Mouse (Mus musculus) left cerebral cortex, adult 2 months (tissue): Measurements from ENCODE around the gene Abhd2. TPM values are rescaled to one million over a fixed set of nuclear protein-coding genes. Genes with fewer than 3 reads are reported as not detected.

Source experiments
- DNase-seq, 2 experiments: peaks; one replicate each; pipeline ENCODE4 v3.0.0; 2021 to 2022; ENCODE audit warnings: low spot score in 2 of 2, mixed read lengths in 1 of 2; ENCODE audit errors: extremely low spot score in 1 of 2
- H3K27ac ChIP-seq: fragments of 200-600 bp; 2 replicates; pipeline ENCODE4 v1.8.1; 2022
- H3K4me3 ChIP-seq: fragments of 200-600 bp; 2 replicates; pipeline ENCODE4 v1.8.1; 2022
- CTCF ChIP-seq: fragments of 200-600 bp; IDR thresholded peaks from 2 replicates; pipeline ENCODE4 v1.8.1; 2022; ENCODE audit warnings: antibody characterized with exemption, mild to moderate bottlenecking, moderate library complexity
- intact Hi-C: fragments of 180-260 bp; cut with DNase I; formaldehyde crosslinking; loops from one replicate; pipeline ENCODE4 v1.15.1; 2025
- total RNA-seq, 2 experiments: library from RNA; stranded (reverse); gene quantifications; 2 replicates each; pipeline ENCODE4 v1.2.3; 2021

Abhd2 gene
- total RNA-seq, 2 experiments from 2014 or later: 103 to 116 TPM

DNA sequence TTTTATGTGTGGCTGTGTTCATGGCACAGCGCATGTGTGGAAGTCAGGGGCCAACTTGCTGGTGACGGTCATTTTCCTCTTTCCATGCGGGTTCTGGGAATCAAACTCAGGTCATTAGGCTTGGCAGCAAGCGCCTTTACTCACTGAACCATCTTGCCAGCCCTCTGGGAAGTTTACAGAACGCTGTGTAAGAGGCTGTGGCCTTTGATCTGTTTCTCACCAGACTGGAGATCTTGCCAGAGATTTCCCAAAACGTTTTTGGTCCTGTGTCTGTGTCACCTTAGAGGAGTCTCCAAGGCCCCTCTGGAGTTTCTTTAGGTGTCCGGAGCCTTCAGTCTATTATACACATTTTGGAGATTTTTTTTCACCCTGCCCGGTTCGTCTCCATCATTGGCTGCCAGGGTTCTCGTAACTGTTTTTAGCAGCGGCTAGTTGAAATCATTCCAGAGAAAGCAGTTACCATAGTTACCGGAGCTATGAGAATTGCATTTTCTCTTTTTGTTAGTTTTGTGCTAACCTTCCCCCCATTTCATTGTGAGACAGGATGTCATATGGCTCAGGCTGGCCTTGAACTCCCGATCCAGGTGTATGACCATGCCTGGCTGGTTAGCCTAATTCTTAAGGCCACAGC is 22.3 kb downstream of the Abhd2 start:
- TF ChIP-seq CTCF: no peak
- intact Hi-C loops: no loop called here
- Histone ChIP-seq H3K4me3 (no peak overlapping the region), H3K27ac (peak overlapping the region; percentile 51)
- no peak for DNase-seq

DNA sequence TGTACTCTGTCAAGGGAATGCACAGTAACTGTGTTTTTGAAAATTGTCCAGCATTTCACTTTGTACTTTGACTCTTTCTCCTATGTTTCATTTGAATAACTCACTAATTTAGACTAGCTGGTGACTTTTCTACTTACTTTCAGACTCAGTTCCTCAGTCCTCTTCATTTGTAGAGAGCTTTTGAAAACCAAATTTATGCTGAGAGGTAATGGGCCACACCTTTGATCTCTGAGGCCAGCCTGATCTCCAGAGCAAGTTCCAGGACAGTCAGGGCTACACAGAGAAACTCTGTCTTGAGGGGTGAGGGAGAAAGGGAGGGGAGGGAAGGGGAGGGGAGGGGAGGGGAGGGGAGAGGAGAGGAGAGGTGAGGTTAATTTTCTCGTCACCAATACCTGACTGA is 25.7 kb downstream of the Abhd2 start:
- DNase-seq: no peak
- TF ChIP-seq CTCF: no peak
- intact Hi-C loops: no loop called here
- no peak overlapping the region for H3K4me3 ChIP-seq
- no peak overlapping the region; the same call in 1 of the 2 replicates for H3K27ac ChIP-seq

DNA sequence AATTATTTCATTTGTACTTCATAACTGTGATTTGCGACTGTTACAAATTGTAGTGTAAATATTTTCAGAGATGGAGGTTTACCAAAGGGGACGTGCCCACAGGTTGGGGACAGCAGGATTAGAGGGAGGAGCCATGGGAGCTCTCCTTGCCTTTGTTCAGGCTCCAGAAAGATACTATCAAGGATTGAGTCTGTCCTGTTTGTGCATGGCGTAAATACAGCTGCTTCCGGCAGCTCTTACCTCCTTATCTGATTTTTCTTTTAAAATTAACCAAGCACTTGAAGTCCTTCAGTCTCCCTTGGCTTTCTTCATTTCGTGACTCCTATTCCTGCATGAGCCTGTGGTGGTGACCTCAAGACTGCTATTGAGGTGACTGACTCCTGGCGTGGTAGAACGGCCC is 26.5 kb downstream of the Abhd2 start:
- H3K4me3 ChIP-seq: no peak overlapping the region
- no peak for TF ChIP-seq CTCF
- no peak for DNase-seq
- intact Hi-C loops: no loop called here
- peak overlapping the region; percentile 71 for H3K27ac ChIP-seq

DNA sequence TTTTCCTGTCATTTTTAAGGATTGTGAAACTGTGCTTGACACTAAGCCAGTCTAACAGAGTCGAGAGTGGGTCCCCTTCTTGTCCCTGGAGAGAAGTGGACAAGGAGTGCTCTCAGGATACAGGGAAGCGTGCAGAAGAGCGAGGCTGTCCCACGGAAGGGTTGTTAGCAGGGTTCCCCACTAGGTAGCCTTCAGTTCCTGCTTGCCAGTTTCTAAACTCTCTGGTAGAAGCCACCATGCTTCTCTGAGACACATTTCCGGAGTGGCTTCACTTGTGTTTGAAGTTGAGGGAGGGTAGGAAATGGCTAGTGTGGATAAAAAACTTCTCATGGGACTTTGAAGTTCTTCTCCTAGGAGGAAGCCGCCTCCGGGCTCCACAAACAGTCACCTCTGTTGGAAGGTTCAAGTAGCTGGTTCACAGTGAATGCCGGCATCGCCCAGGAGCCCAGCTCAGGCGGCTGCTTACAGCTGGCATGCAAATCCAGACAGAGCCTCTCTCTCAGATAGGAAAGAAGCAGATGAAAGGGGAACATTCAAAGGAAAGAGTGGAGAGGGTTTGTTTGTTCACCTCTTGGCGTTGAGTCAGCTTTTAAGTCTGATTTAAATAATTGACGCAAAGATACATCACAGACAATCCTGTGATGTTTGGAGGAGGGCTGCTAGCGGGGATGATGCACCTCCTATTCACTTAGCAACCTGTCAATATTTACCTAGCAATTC is 27.6 kb downstream of the Abhd2 start:
- no peak for TF ChIP-seq CTCF

DNA sequence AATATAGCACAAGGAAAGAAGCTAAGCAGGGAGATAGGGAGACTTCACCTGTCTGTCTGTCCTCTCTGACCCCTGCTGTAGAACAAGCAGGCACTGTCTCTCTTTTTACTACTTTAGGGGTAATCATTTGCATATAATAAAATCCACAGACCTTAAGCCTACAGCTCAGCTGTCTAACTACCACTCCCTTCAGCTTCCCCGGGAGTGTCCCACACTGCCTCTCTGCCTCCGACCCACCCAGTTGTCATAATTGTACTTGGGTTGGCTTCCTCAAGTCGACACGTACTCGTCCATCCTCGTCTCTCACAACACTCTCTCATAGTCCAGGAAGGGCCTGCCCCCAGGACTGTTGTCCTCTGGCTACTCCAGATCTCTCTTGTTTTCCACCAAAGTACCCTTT is 29.1 kb downstream of the Abhd2 start:
- peak overlapping the region; percentile 71; the same call in 1 of the 2 replicates for H3K27ac ChIP-seq
- no peak overlapping the region for H3K4me3 ChIP-seq
- TF ChIP-seq CTCF: no peak
- intact Hi-C loops: no loop called here
- DNase-seq: no peak

More for the DNA sequence above, 27.6 kb downstream of the Abhd2 start:
- Histone ChIP-seq H3K4me3 (no peak overlapping the region), H3K27ac (peak overlapping the region; percentile 71)
- intact Hi-C loops: no loop called here
- DNase-seq: no peak

DNA sequence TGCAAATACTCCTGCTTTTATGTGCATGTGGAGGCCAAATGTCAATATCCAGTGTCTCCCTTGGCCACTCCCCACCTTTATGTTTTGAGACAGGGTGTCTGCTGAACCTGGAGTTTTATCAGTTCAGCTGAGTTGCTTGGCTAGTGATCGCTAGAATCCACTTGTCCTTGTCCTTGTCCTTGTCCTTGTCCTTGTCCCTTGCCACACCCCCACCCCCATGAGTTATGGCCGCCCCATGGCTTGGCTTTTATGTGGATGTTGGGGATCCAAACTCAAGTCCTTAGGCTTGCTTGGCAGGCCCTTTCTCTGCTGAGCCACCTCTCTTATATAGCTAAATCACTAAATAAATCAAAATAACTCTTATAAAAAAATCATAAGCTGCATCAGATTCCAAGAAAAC is 29.6 kb downstream of the Abhd2 start:
- Histone ChIP-seq H3K4me3 (no peak overlapping the region), H3K27ac (peak overlapping the region; percentile 71; the same call in 1 of the 2 replicates)
- no peak for DNase-seq
- intact Hi-C loops: no loop called here
- no peak for TF ChIP-seq CTCF

DNA sequence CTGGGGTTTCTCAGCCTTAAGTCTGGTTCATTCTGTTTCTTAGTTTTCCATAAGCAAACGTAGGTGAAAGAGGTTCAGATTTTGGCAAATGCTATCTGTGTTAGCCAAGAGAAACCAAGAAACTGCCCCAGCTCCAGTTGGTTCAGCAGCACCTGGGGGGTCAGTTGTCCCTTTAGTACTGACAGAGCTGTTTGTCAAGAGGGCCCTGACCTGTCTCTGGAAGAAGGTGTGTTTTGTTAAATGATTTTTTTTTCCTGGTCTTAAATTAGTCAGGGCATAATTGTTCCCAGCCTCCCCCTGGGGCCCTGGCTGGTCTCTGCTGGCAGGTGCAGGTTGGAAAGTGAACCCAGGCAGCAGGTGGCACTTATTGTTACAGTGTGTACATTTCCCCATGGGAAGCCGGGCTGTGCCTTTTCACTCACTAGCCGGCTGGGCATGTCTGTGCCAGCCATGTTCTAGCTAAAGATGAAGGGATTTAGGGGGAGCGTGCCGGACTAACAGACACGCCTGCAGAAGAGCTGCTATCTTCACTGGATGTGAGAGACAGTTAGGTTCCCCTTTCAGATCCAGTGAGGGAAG is 30.3 kb downstream of the Abhd2 start:
- DNase-seq: no peak
- intact Hi-C loops: no loop called here
- peak overlapping the region; percentile 63 for H3K27ac ChIP-seq
- no peak for TF ChIP-seq CTCF
- H3K4me3 ChIP-seq: no peak overlapping the region

DNA sequence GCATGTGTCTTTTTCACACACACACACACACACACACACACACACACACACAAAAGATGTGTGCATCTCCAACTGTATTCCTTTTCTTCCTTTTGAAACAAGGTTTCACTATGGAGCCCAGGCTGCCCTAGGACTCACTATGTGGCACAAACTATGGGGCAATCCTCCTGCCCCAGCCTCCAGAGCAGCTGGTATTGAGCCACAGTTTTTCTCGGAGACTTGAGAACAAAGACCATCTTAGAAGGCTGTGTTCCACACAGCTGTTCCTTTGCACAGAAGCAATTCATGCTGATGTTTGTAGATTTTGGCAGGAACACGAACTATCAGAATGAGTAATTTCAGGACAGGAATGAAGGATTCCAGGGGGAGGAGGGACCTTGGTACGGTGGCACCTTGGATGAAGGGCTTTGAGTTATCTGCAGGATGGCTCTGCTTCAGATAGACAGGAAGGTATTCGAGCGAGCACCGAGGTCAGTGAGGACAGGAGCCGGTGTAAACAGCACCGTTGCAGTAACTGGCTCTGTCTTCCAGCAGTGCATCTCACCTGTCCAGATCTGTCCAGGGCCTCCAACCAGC is 35.5 kb downstream of the Abhd2 start:
- no peak for TF ChIP-seq CTCF
- H3K4me3 ChIP-seq: no peak overlapping the region
- intact Hi-C loops: no loop called here
- no peak for DNase-seq
- peak overlapping the region; percentile 85 for H3K27ac ChIP-seq

DNA sequence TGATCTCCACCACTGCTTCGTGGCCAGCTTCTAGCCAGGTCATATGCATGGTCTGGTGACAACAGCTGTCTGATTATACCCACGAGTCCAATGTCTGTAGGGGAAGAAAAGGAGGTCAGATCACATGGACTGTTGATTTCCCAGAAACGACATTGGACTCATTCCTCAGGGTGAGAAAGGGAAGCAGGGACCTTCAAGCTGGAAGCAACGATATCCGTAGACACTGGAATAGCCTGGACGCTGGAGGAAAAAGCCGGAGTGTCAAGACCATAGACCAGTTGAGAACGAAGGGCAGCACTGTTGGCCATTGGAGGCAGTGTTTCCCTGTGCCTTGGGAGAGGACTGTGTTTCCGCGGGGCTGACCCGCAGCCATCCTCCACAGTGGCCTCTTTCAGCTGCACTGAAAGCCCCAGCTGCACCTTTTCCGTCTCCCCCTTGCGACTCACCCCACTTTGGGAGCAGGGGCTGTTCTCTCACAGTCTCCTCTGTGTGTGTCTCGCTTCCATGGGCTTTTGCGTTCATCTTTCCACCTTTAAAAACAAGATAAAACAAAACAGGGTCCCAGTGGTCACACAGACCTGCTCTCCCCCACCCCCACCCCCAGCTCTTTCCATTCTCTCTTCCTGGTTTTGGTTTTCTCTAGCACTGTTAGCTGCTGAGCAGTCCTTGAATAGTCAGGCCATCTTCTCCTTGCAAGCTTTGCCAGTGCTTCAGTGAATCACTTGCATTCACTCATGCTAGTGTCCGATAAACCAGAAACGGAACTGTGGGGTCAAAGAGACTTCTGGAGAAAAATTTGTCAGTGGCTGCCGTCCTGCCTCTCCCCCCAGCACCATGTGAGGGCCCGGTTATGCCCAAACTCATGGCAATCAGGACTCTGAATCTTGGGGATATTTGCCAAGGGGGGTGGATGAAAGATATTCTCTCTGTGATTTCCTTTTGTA is 36.5 kb downstream of the Abhd2 start:
- H3K27ac ChIP-seq: peak overlapping the region; percentile 85
- intact Hi-C loops: no loop called here

DNA sequence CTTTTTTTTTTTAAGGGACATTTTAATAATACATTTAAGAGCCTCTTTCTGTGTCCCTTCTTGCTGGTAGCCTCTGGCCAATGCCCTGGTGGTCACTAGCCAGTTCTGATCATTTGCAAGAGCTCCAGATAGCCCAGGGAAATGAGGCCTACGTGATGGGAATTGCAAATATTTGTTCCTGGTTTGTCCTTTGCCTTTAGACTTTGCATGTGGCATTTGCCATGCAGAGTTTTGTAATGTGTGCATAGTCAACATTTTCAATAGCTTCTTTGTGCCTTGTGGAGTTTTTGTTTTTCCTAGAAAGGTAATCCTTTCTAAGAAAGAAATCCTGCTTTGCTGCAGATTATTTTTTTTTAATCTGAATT is 37.2 kb downstream of the Abhd2 start:
- no peak overlapping the region for H3K4me3 ChIP-seq
- H3K27ac ChIP-seq: peak overlapping the region; percentile 85
- no peak for DNase-seq
- intact Hi-C loops: no loop called here
- TF ChIP-seq CTCF: no peak

More for the DNA sequence above, 36.5 kb downstream of the Abhd2 start:
- peak; percentile 29 for TF ChIP-seq CTCF
- no peak overlapping the region for H3K4me3 ChIP-seq
- no peak for DNase-seq

DNA sequence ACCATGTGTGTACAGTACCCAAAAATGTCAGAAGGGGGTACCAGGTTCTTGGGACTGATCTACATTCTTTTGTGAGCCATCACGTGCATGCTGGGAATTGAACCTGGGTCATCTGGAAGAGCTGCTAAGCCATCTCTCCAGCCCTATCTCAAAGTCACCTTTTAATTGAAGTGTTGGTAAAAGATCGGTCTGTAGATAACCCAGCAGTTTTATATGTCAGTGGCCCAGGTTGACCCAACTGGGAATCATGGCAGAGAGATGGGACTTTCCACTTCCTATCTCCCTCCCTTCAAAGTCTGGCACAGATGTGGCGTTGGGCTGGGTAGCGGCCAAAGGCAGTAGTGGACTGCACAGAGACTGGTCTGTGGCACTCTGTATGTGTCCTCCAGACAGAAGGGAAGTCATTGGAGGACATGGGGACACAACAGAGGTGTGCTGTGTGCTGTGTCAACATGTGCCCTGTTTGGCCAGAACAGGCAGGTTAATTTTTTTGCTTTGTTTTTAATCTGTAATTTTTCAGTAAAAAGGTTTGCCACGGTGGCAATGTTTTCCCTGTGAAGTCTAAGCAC is 38.5 kb downstream of the Abhd2 start:
- DNase-seq: no peak
- Histone ChIP-seq H3K27ac (peak overlapping the region; percentile 85), H3K4me3 (no peak overlapping the region)
- intact Hi-C loops: no loop called here
- no peak for TF ChIP-seq CTCF
